16 mouse cellular contexts compared by ENCODE assay signal in genomic region chr9:88091781-88092527, GRCm38 (mm10).
DNase-seq lines count a peak whose midpoint lies in the region; ATAC-seq lines count a peak whose summit lies in the region.
"Had no signal": no experiment of that assay in that cellular context is flagged by ENCODE, and none has a peak within 500 bp of the region (broad histone marks: within the 10 kb centered on the region; RNA-seq: fewer than 3 reads in every experiment).

No protein-coding gene starts in this region.

- WGBS in kidney, embryonic 16.5 days, result 64% methylated on average over 8 of the region's 8 CpGs
- WGBS in heart, embryonic 13.5 days, result 26% methylated on average over 8 of the region's 8 CpGs
- 55% methylated on average over 8 of the region's 8 CpGs for WGBS in limb, embryonic 15.5 days

- no peak overlapping the region for H3K4me3 ChIP-seq in kidney, embryonic 16.5 days (ENCODE audit: low read length)
- no peak overlapping the region for H3K4me3 ChIP-seq in heart, embryonic 13.5 days
- H3K4me3 ChIP-seq in limb, embryonic 15.5 days, result no peak overlapping the region
- H3K4me3 ChIP-seq: embryonic facial prominence, embryonic 13.5 days; limb, embryonic 13.5 days; midbrain, embryonic 13.5 days had no signal

- H3K27me3 ChIP-seq in kidney, embryonic 16.5 days (ENCODE audit: insufficient read depth, low read length), result no peaks in the 10 kb centered on the region
- 0 out of 2 replicates have a peak, but pooled peaks cover 2% of the 10 kb centered on the region for H3K27me3 ChIP-seq in heart, embryonic 13.5 days (replicated peaks)
- no peaks in the 10 kb centered on the region for H3K27me3 ChIP-seq in limb, embryonic 15.5 days
- H3K27me3 ChIP-seq: embryonic facial prominence, embryonic 13.5 days; limb, embryonic 13.5 days; midbrain, embryonic 13.5 days had no signal

- intact Hi-C loops in left cerebral cortex, postnatal 25 days (cut with DNase I), result no loop called here

- H3K4me1 ChIP-seq in kidney, embryonic 16.5 days (ENCODE audit: insufficient read depth, low read length), result no peaks in the 10 kb centered on the region
- H3K4me1 ChIP-seq in heart, embryonic 13.5 days, result peaks cover 16% of the 10 kb centered on the region; the same call in 1 of the 2 replicates
- no peaks in the 10 kb centered on the region for H3K4me1 ChIP-seq in limb, embryonic 15.5 days
- H3K4me1 ChIP-seq: embryonic facial prominence, embryonic 13.5 days; midbrain, embryonic 13.5 days had no signal

- no peaks in the 10 kb centered on the region for H3K36me3 ChIP-seq in kidney, embryonic 16.5 days (ENCODE audit: insufficient read depth, low read length)
- no peaks in the 10 kb centered on the region for H3K36me3 ChIP-seq in heart, embryonic 13.5 days
- H3K36me3 ChIP-seq in limb, embryonic 15.5 days, result no peaks in the 10 kb centered on the region
- H3K36me3 ChIP-seq: embryonic facial prominence, embryonic 13.5 days; limb, embryonic 13.5 days; midbrain, embryonic 13.5 days had no signal

- peak; percentile 7 for DNase-seq in kidney, adult 9 months
- DNase-seq in adipocyte (ENCODE audit: low spot score), result peak; percentile 30
- DNase-seq in spleen, postnatal 4 days (ENCODE audit: low spot score in 2 of 2), result no peak
- no peak for DNase-seq in left cerebral cortex, postnatal 25 days (ENCODE audit: low spot score in 2 of 2)
- DNase-seq in urinary bladder, adult 2 months (ENCODE audit: low spot score), result no peak
- DNase-seq: adrenal gland, postnatal 36 days; kidney, postnatal 36 days; lung, adult 18-20 months; thymus, postnatal 25 days had no signal

- no peak overlapping the region for H3K27ac ChIP-seq in kidney, embryonic 16.5 days (ENCODE audit: low read length)
- peak overlapping the region; percentile 75 for H3K27ac ChIP-seq in heart, embryonic 13.5 days (replicated peaks)
- 0 out of 2 replicates have a peak overlapping the region, but pooled peaks have one; percentile 22 for H3K27ac ChIP-seq in limb, embryonic 15.5 days
- H3K27ac ChIP-seq: embryonic facial prominence, embryonic 13.5 days; limb, embryonic 13.5 days; macrophage; midbrain, embryonic 13.5 days had no signal

- H3K9me3 ChIP-seq in kidney, embryonic 16.5 days (ENCODE audit: low read length), result no peaks in the 10 kb centered on the region
- H3K9me3 ChIP-seq in heart, embryonic 13.5 days, result no peaks in the 10 kb centered on the region
- no peaks in the 10 kb centered on the region for H3K9me3 ChIP-seq in limb, embryonic 15.5 days
- H3K9me3 ChIP-seq: embryonic facial prominence, embryonic 13.5 days; limb, embryonic 13.5 days; midbrain, embryonic 13.5 days had no signal

- H3K9ac ChIP-seq in kidney, embryonic 16.5 days (replicated peaks; ENCODE audit: low read length), result no peak overlapping the region
- no peak overlapping the region for H3K9ac ChIP-seq in heart, embryonic 13.5 days
- H3K9ac ChIP-seq in limb, embryonic 15.5 days, result no peak overlapping the region
- H3K9ac ChIP-seq: embryonic facial prominence, embryonic 13.5 days; limb, embryonic 13.5 days; midbrain, embryonic 13.5 days had no signal

- H3K4me2 ChIP-seq in kidney, embryonic 16.5 days (replicated peaks; ENCODE audit: low read depth, low read length), result no peak overlapping the region
- no peak overlapping the region for H3K4me2 ChIP-seq in heart, embryonic 13.5 days
- H3K4me2 ChIP-seq in limb, embryonic 15.5 days, result no peak overlapping the region
- H3K4me2 ChIP-seq: embryonic facial prominence, embryonic 13.5 days; limb, embryonic 13.5 days; midbrain, embryonic 13.5 days had no signal

- no peak for ATAC-seq in kidney, embryonic 16.5 days (ENCODE audit: low FRiP score, low TSS enrichment)
- no peak for ATAC-seq in heart, embryonic 13.5 days (ENCODE audit: extremely low read depth, insufficient number of reproducible peaks, low FRiP score, low TSS enrichment)
- ATAC-seq in limb, embryonic 15.5 days (ENCODE audit: insufficient number of reproducible peaks, low FRiP score, low TSS enrichment, low read depth), result no peak
- ATAC-seq: midbrain, embryonic 13.5 days had no signal

Comparison
In these comparisons a context has a peak if more than half of its experiments do, and no peak if none do; other contexts are left out.
1. DNase-seq: peak in kidney, adult 9 months (single experiment) and adipocyte (single experiment); none in spleen, postnatal 4 days (0 of 2), left cerebral cortex, postnatal 25 days (0 of 2) and urinary bladder, adult 2 months (single experiment).